In genomic region chr19:23091586-23091985, GRCm38 (mm10) we compare ENCODE assay signal across 16 mouse cellular contexts. TPM values are rescaled to one million over a fixed set of nuclear protein-coding genes. Genes with fewer than 3 reads are reported as not detected.
DNase-seq lines count a peak whose midpoint lies in the region; TF ChIP-seq lines count a peak whose summit lies in the region.
"Had no signal": no experiment of that assay in that cellular context is flagged by ENCODE, and none has a peak within 500 bp of the region (broad histone marks: within the 10 kb centered on the region; RNA-seq: fewer than 3 reads in every experiment).

No protein-coding gene starts in this region.

- H3K36me3 ChIP-seq in ES-Bruce4 (ENCODE audit: control insufficient read depth, insufficient read depth, low read length, poor library complexity, severe bottlenecking): no peaks in the 10 kb centered on the region
- H3K36me3 ChIP-seq: heart, embryonic 10.5 days; limb, embryonic 12.5 days; midbrain, embryonic 13.5 days; stomach, embryonic 15.5 days had no signal

- no peak for TF ChIP-seq POLR2A in ES-Bruce4 (IDR thresholded peaks at IDR 0.05; ENCODE audit: insufficient read depth, low read length)

- H3K27ac ChIP-seq in ES-Bruce4 (ENCODE audit: insufficient read depth, low read length): peak overlapping the region; percentile 90
- H3K27ac ChIP-seq: heart, embryonic 10.5 days; hindbrain, postnatal 0 days; limb, embryonic 12.5 days; midbrain, embryonic 13.5 days; stomach, embryonic 15.5 days had no signal

- DNase-seq in layer of hippocampus, adult 18-20 months (ENCODE audit: low spot score in 2 of 2): peak; percentile 6 to 9
- DNase-seq in layer of hippocampus, adult 9-10 months (ENCODE audit: low spot score): no peak
- DNase-seq in adrenal gland, postnatal 10 days: peak; percentile 9
- DNase-seq in left cerebral cortex, postnatal 36 days (ENCODE audit: low spot score in 2 of 2): peak; percentile 30 to 41
- no peak for DNase-seq in kidney, adult 11 months
- no peak for DNase-seq in cerebellum, postnatal 25 days
- DNase-seq: cerebellum, adult 9-11 months; kidney, adult 9 months; lung, postnatal 4 days; thymus, postnatal 4 days had no signal

- no peak for TF ChIP-seq EP300 in ES-Bruce4 (IDR thresholded peaks at IDR 0.05; ENCODE audit: insufficient read depth, low read depth, low read length)

- H3K4me3 ChIP-seq in ES-Bruce4 (ENCODE audit: low read depth, low read length): no peak overlapping the region
- H3K4me3 ChIP-seq: heart, embryonic 10.5 days; limb, embryonic 12.5 days; midbrain, embryonic 13.5 days; stomach, embryonic 15.5 days had no signal

- peaks cover 1% of the 10 kb centered on the region for H3K9me3 ChIP-seq in ES-Bruce4 (replicated peaks; ENCODE audit: control insufficient read depth, insufficient read depth, low read length, poor library complexity, severe bottlenecking)
- H3K9me3 ChIP-seq: heart, embryonic 10.5 days; limb, embryonic 12.5 days; midbrain, embryonic 13.5 days; stomach, embryonic 15.5 days had no signal

- TF ChIP-seq CTCF in ES-Bruce4 (IDR thresholded peaks at IDR 0.05; ENCODE audit: low read depth, low read length): no peak

- H3K27me3 ChIP-seq in ES-Bruce4 (ENCODE audit: control insufficient read depth, insufficient read depth, low read length, poor library complexity, severe bottlenecking): no peaks in the 10 kb centered on the region
- H3K27me3 ChIP-seq: limb, embryonic 12.5 days; midbrain, embryonic 13.5 days; stomach, embryonic 15.5 days had no signal

- intact Hi-C loops in left cerebral cortex, postnatal 36 days (cut with DNase I): loop anchor here (5.0 kb wide), 1 partner anchor 41 kb away; no protein-coding TSS in a partner anchor

- H3K4me1 ChIP-seq in ES-Bruce4 (ENCODE audit: control insufficient read depth, insufficient read depth, low read length): peaks cover 11% of the 10 kb centered on the region
- H3K4me1 ChIP-seq: heart, embryonic 10.5 days; midbrain, embryonic 13.5 days; stomach, embryonic 15.5 days had no signal

- peak overlapping the region; percentile 64 for H3K9ac ChIP-seq in ES-Bruce4 (ENCODE audit: low read depth, poor library complexity, severe bottlenecking)
- H3K9ac ChIP-seq: limb, embryonic 12.5 days; midbrain, embryonic 13.5 days; stomach, embryonic 15.5 days had no signal

RNA-seq across cellular contexts. Expression of gene Klf9, which starts 49.4 kb away (rescaled TPM):
- total RNA-seq in layer of hippocampus, adult 18-20 months (2021): 100 to 1,000 TPM; 163 to 172 TPM
- polyA plus RNA-seq in ES-Bruce4 (2011; ENCODE audit: insufficient read depth, insufficient read length, low read depth, missing spikeins): 73.8 and 77.1 TPM in 2 replicates
- 100 to 1,000 TPM in 1 of 2 experiments, 10 to 100 TPM in 1; 61.3 to 109 TPM for total RNA-seq in adrenal gland, postnatal 10 days (2021)
- total RNA-seq in left cerebral cortex, postnatal 36 days (2021): 100 to 1,000 TPM; 205 to 209 TPM

Comparison
In these comparisons a context has a peak if more than half of its experiments do, and no peak if none do; other contexts are left out.
1. DNase-seq: peak in layer of hippocampus, adult 18-20 months (2 of 2), adrenal gland, postnatal 10 days (single experiment) and left cerebral cortex, postnatal 36 days (2 of 2); none in layer of hippocampus, adult 9-10 months (single experiment), kidney, adult 11 months (single experiment) and cerebellum, postnatal 25 days (0 of 2).